Mouse (Mus musculus) thymus, adult 2 months (tissue): ENCODE measurements around the gene Cd9.

Source experiments
- CTCF ChIP-seq: fragments of 200-500 bp; IDR thresholded peaks from 2 replicates; pipeline ENCODE4 v1.5.1; 2012; ENCODE audit warnings: mild to moderate bottlenecking, control low read depth, low read length, moderate library complexity, borderline replicate concordance; ENCODE audit not compliant: control insufficient read depth, poor library complexity, insufficient read depth; ENCODE audit errors: extremely low read depth
- POLR2A ChIP-seq: fragments of 200-500 bp; IDR thresholded peaks from 2 replicates; pipeline ENCODE4 v1.6.1; 2012; ENCODE audit warnings: mild to moderate bottlenecking, low read length, control low read depth, moderate library complexity; ENCODE audit not compliant: control insufficient read depth, poor library complexity, insufficient read depth; ENCODE audit errors: extremely low read depth

DNA sequence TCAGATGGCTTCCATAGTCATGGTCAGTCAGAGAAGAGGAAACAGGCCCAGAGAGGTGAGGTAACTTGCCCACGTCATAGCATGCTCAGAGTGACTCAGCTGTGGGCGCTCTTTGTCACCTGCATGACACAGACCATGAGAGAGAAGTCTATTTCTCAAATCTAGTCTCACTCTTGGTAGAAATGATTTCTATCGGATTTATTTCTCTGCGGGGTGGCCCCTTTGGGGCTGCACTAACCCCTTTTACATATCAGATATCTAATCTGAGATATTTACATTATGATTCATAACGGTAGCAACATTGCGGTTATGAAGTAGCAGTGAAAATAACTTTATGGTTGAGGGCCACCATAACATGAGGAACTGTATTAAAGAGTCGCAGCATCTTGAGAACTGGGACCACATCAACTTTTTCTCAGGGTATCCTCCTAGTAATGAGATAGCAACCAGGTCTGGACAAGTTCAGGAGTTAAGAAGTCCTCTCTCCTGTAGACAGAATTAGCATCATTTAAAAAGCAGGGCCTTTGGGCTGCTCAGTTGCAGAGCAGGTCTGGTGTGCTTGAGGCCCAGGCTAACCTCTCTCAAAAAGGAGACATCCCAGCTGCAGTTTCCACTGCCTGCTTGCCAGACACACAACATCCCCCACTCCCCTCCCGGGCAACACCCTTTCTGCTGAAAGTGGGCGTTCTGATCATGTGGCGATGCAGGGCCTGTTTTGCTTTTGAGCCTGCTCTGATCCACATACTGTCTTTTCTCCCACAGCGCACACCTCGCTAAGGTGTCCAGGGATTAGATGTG, 10.9 kb downstream of the Cd9 start:
- TF ChIP-seq CTCF (no peak), POLR2A (no peak)
